Mouse (Mus musculus): ENCODE results near the gene P2ry13.

P2ry13 gene

GRCm38 (mm10) chr3:59197329-59197948 is 13.2 kb downstream of the P2ry13 start:
- DNase-seq (ENCODE audit: low read depth, low spot score) = no peak

- no peak for DNase-seq (ENCODE audit: low read depth, low spot score)
Observed at GRCm38 (mm10) chr3:59194938-59195337, 15.7 kb downstream of the P2ry13 start, which contains the start of gene Gpr87. TSS of gene Gpr87 (minus strand) at chr3:59195104.

- no peak for DNase-seq (ENCODE audit: low read depth, low spot score)
Observed at GRCm38 (mm10) chr3:59194099-59194498, 16.6 kb downstream of the P2ry13 start.

- no peak for DNase-seq (ENCODE audit: low read depth, low spot score)
Observed at GRCm38 (mm10) chr3:59191674-59192073, 19.0 kb downstream of the P2ry13 start.

- no peak for DNase-seq (ENCODE audit: low read depth, low spot score)
Observed at GRCm38 (mm10) chr3:59187336-59187735, 23.3 kb downstream of the P2ry13 start.

GRCm38 (mm10) chr3:59185662-59186061 is 25.0 kb downstream of the P2ry13 start:
- DNase-seq (ENCODE audit: low read depth, low spot score) = no peak

- DNase-seq (ENCODE audit: low read depth, low spot score) = no peak
Observed at GRCm38 (mm10) chr3:59182129-59182528, 28.6 kb downstream of the P2ry13 start.

GRCm38 (mm10) chr3:59181134-59181533 is 29.5 kb downstream of the P2ry13 start:
- DNase-seq (ENCODE audit: low read depth, low spot score) = no peak

- no peak for DNase-seq (ENCODE audit: low read depth, low spot score)
Observed at GRCm38 (mm10) chr3:59176871-59177270, 33.8 kb downstream of the P2ry13 start.

- peak; percentile 68 for DNase-seq (ENCODE audit: low read depth, low spot score)
Observed at GRCm38 (mm10) chr3:59175234-59175633, 35.4 kb downstream of the P2ry13 start.

- DNase-seq (ENCODE audit: low read depth, low spot score) = peak; percentile 4
Observed at GRCm38 (mm10) chr3:59174426-59175154, 36.1 kb downstream of the P2ry13 start.

- DNase-seq (ENCODE audit: low read depth, low spot score) = no peak
Observed at GRCm38 (mm10) chr3:59169921-59170627, 40.6 kb downstream of the P2ry13 start.

- peak; percentile 17 for DNase-seq (ENCODE audit: low read depth, low spot score)
Observed at GRCm38 (mm10) chr3:59169215-59169614, 41.5 kb downstream of the P2ry13 start.

- peak; percentile 19 for DNase-seq (ENCODE audit: low read depth, low spot score)
Observed at GRCm38 (mm10) chr3:59168476-59168875, 42.2 kb downstream of the P2ry13 start.

GRCm38 (mm10) chr3:59167417-59168054 is 43.1 kb downstream of the P2ry13 start:
- DNase-seq (ENCODE audit: low read depth, low spot score) = no peak

GRCm38 (mm10) chr3:59160465-59160864 is 50.2 kb downstream of the P2ry13 start:
- DNase-seq (ENCODE audit: low read depth, low spot score) = no peak

All from CD4-positive, CD25-positive, alpha-beta regulatory T cell, adult 2 months (primary cell).